Mouse (Mus musculus) heart, postnatal 14 days (tissue): ENCODE measurements around the gene Olfr406. TPM values are rescaled to one million over a fixed set of nuclear protein-coding genes. Genes with fewer than 3 reads are reported as not detected.

Experiments
- DNase-seq, 2 experiments: peaks; one replicate each; pipeline ENCODE4 v3.0.0; 2021 to 2022
- intact Hi-C: fragments of 180-260 bp; cut with DNase I; formaldehyde crosslinking; loops from one replicate; pipeline ENCODE4 v1.15.1; 2025
- long read RNA-seq, 2 experiments: library from polyadenylated mRNA; stranded (forward); transcript quantifications; one replicate each; pipeline ENCODE4 v2.0.0; 2021
- total RNA-seq, 2 experiments: library from RNA; stranded (reverse); gene quantifications; 2 replicates each; pipeline ENCODE4 v1.2.3; 2021

Olfr406 gene
- total RNA-seq = not detected
- long read RNA-seq, experiment 1 = 0 reads
- long read RNA-seq, experiment 2 = 0 reads

DNA sequence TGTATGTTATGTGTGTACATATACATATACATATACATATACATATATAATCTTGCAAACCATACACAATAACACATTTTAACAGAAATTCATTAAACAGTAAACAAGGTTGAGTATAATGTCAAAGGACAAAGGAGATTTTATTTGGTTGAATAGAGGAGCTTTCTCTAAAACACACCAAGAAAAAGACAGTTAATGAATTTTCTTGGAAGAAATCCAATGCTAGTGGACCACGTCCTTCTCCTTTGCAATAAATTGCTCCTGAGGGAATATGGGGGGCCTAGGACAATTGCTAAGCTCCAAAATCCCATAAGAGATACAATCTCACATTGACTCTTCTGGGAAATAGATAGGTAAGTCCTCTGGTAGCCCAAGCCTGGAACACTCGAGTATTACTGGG is at the start of gene Olfr406:
Olfr406 (plus strand) TSS at position 301 of the 400 bp plus-strand sequence.
- DNase-seq = no peak
- intact Hi-C loops = no loop called here

DNA sequence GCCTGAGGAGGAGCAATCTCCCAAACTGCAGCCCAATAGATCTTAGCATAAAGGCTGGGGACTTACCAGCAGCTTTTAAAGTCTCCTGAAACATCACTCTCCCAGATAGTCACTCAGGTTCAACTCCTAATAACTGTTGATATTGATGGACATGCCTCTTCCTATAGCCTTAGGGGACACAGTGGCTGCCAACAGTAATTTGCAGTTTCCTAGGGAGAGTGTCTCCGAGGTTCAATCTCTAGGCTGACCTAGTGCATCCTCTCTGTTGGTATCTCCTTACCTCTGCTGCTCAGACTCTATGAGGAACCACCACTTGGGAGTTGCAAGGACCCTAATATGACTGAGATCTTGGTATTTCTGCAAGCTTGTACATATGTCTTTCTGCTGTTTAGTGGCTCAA is 48.3 kb upstream of the Olfr406 start, which contains the start of gene Olfr43:
Olfr43 (minus strand) TSS at position 101 of the 400 bp plus-strand sequence.
- intact Hi-C loops = no loop called here

DNA sequence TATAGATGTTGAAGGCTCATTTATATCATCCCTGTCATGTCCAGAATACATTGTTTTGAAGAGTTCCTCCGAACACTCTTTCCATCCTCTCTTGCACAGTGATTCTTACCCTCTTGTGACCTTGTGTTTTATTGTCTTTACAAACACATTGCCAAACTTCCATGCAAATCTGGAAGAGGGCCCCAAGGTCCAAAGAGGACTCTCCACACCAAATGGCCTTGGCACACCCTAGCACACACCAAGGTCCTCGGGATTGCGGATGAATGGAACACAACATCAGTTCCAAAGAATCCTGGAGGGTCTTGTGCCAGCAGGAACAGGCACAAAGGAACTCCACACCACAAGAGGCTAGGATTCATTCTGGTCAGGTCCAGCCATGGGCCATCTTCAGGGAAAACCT is 18.4 kb upstream of the Olfr406 start:
- intact Hi-C loops = no loop called here
- no peak for DNase-seq

More for the DNA sequence above, 48.3 kb upstream of the Olfr406 start, which contains the start of gene Olfr43:
- DNase-seq = no peak

DNA sequence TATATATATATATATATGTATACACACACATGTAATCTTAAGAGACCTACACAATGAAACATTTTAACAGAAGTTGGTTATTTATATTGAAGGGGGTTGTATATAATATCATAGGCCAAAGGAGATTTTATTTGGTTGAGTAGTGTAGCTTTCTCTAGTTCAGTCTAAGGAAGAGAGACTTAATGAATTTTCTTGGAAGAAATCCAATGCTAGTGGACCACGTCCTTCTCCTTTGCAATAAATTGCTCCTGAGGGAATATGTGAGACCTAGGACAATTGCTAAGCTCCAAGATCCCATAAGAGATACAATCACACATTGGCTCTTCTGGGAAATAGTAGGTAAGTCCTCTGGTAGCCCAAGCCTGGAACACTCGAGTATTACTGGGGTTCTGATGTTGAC is 23.8 kb downstream of the Olfr406 start, which contains the start of gene Olfr59:
Olfr59 (plus strand) TSS at position 301 of the 400 bp plus-strand sequence.
- intact Hi-C loops = no loop called here
- DNase-seq = no peak

DNA sequence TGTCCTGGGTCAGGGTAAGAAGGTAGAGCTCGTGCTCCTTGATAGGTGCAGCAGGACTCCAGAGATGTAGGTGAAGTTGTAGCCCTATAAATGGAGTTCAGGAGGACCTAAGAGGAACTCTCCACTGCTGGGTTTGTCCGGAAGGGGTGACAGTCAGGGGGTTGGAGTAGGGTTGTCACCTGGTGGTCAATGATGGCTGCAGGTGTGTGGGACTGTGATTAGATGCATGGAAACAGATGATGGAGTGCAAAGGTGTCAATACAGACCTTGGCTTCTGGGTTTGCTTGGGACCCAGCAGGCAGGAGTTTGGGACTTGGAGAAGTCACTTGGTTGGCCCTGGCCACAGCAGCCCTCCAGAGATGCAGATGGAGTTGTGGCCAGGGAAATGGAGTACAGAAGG is 27.6 kb downstream of the Olfr406 start:
- no peak for DNase-seq
- intact Hi-C loops = no loop called here

Other genes starting within 250 kb of the Olfr406 start
- not detected for gene Olfr139, start 203.3 kb upstream of the Olfr406 start, total RNA-seq
- not detected for gene Olfr399, start 203.2 kb upstream of the Olfr406 start, total RNA-seq
- not detected for gene Zfp616, start 189.9 kb upstream of the Olfr406 start, total RNA-seq
- gene Olfr401, start 146.1 kb upstream of the Olfr406 start, total RNA-seq = not detected
- gene Olfr402, start 106.3 kb upstream of the Olfr406 start, total RNA-seq = not detected
- gene Olfr403, start 73.6 kb upstream of the Olfr406 start, total RNA-seq = not detected
- not detected for gene Olfr43, start 48.4 kb upstream of the Olfr406 start, total RNA-seq
- gene Olfr59, start 23.9 kb downstream of the Olfr406 start, total RNA-seq = not detected
- gene Olfr410, start 78.2 kb downstream of the Olfr406 start, total RNA-seq = not detected
- gene Olfr411, start 92.8 kb downstream of the Olfr406 start, total RNA-seq = not detected
- gene Olfr412, start 102.3 kb downstream of the Olfr406 start, total RNA-seq = not detected